Mouse (Mus musculus): ENCODE results near the gene Enc1. TPM values are rescaled to one million over a fixed set of nuclear protein-coding genes. Genes with fewer than 3 reads are reported as not detected.
A peak's percentile ranks its signal among the peaks of the same experiment; 100 is the strongest.

Enc1 gene
- 10 to 100 TPM; 14.1 to 15.3 TPM for total RNA-seq (2021)

- peak; percentile 94 for DNase-seq
These were observed at the start of gene Enc1 for GRCm38 (mm10) chr13:97240965-97241786. TSS of gene Enc1 (plus strand) at chr13:97241105.

GRCm38 (mm10) chr13:97192649-97193048 lies 48.3 kb upstream of the Enc1 start:
- DNase-seq = no peak

GRCm38 (mm10) chr13:97193420-97193819 lies 47.5 kb upstream of the Enc1 start:
- peak; percentile 85 for DNase-seq

GRCm38 (mm10) chr13:97196186-97196924 lies 44.5 kb upstream of the Enc1 start:
- DNase-seq = no peak

- no peak for DNase-seq
These were observed 44.0 kb upstream of the Enc1 start for GRCm38 (mm10) chr13:97196925-97197218.

- peak; percentile 94 for DNase-seq
These were observed 42.9 kb upstream of the Enc1 start, which contains the start of gene Hexb for GRCm38 (mm10) chr13:97197932-97198562. TSS of gene Hexb (minus strand) at chr13:97198357.

GRCm38 (mm10) chr13:97199123-97199522 lies 41.8 kb upstream of the Enc1 start:
- DNase-seq = no peak

GRCm38 (mm10) chr13:97201076-97201475 lies 39.8 kb upstream of the Enc1 start:
- no peak for DNase-seq

- DNase-seq = no peak
These were observed 39.0 kb upstream of the Enc1 start for GRCm38 (mm10) chr13:97201896-97202295.

GRCm38 (mm10) chr13:97205052-97205701 lies 35.7 kb upstream of the Enc1 start:
- peak; percentile 88 for DNase-seq

- no peak for DNase-seq
These were observed 34.9 kb upstream of the Enc1 start for GRCm38 (mm10) chr13:97206046-97206445.

GRCm38 (mm10) chr13:97207472-97208111 lies 33.3 kb upstream of the Enc1 start:
- DNase-seq = no peak

GRCm38 (mm10) chr13:97208112-97208478 lies 32.8 kb upstream of the Enc1 start:
- no peak for DNase-seq

GRCm38 (mm10) chr13:97208500-97209010 lies 32.4 kb upstream of the Enc1 start:
- DNase-seq = no peak

- DNase-seq = no peak
These were observed 26.2 kb upstream of the Enc1 start for GRCm38 (mm10) chr13:97214583-97215268.

GRCm38 (mm10) chr13:97215563-97215962 lies 25.3 kb upstream of the Enc1 start:
- no peak for DNase-seq

- no peak for DNase-seq
These were observed 24.7 kb upstream of the Enc1 start for GRCm38 (mm10) chr13:97216196-97216595.

- DNase-seq = no peak
These were observed 20.9 kb upstream of the Enc1 start for GRCm38 (mm10) chr13:97220022-97220421.

- no peak for DNase-seq
These were observed 17.0 kb upstream of the Enc1 start for GRCm38 (mm10) chr13:97223856-97224255.

GRCm38 (mm10) chr13:97224341-97224982 lies 16.4 kb upstream of the Enc1 start:
- DNase-seq = no peak

GRCm38 (mm10) chr13:97225130-97225529 lies 15.8 kb upstream of the Enc1 start:
- no peak for DNase-seq

Measured in heart, postnatal 4 days (tissue).